Mouse (Mus musculus) MEL (cell line): Measurements from ENCODE around the gene Dennd1a. TPM values are rescaled to one million over a fixed set of nuclear protein-coding genes. Genes with fewer than 3 reads are reported as not detected.

Experiments
- DNase-seq: peaks from one replicate; pipeline ENCODE4 v3.0.0; 2011; ENCODE audit warnings: low read depth, low spot score
- H3K27ac ChIP-seq: 2 replicates; pipeline ENCODE4 v1.5.1; 2012; ENCODE audit warnings: low read depth, mild to moderate bottlenecking, control low read depth, low read length, moderate library complexity; ENCODE audit not compliant: control insufficient read depth
- H3K27me3 ChIP-seq, 2 experiments: fragments of 150-350 bp in 1 of 2; sonication (generic) in 1 of 2; 2 replicates each; pipeline ENCODE4 v1.6.1; 2012; ENCODE audit warnings: low read length in 2 of 2, mild to moderate bottlenecking in 2 of 2, improper control_type of control experiment in 1 of 2, moderate library complexity in 1 of 2; ENCODE audit not compliant: insufficient read depth in 2 of 2, control insufficient read depth in 1 of 2
- H3K36me3 ChIP-seq, 2 experiments: 2 replicates each; pipeline ENCODE4 v1.6.1; 2012 to 2014; ENCODE audit warnings: low read length in 2 of 2, improper control_type of control experiment in 1 of 2, inconsistent platforms in 1 of 2, mild to moderate bottlenecking in 1 of 2; ENCODE audit not compliant: insufficient read depth in 2 of 2, control insufficient read depth in 1 of 2
- H3K4me1 ChIP-seq, 2 experiments: fragments of 150-350 bp in 1 of 2; sonication (generic) in 1 of 2; 2 replicates each; pipeline ENCODE4 v1.6.1; 2012; ENCODE audit warnings: low read length in 2 of 2, improper control_type of control experiment in 1 of 2, mild to moderate bottlenecking in 1 of 2; ENCODE audit not compliant: insufficient read depth in 2 of 2, control insufficient read depth in 1 of 2
- H3K4me3 ChIP-seq, 2 experiments: fragments of 150-350 bp in 1 of 2; sonication (generic) in 1 of 2; 2 replicates each; pipeline ENCODE4 v1.5.1; 2012; ENCODE audit warnings: low read depth in 2 of 2, low read length in 2 of 2, mild to moderate bottlenecking in 2 of 2, moderate library complexity in 2 of 2, control low read depth in 1 of 2, improper control_type of control experiment in 1 of 2; ENCODE audit not compliant: control insufficient read depth in 1 of 2, insufficient read depth in 1 of 2
- H3K79me2 ChIP-seq: 2 replicates; pipeline ENCODE4 v1.6.1; 2012; ENCODE audit warnings: mild to moderate bottlenecking, low read length, moderate library complexity; ENCODE audit not compliant: control insufficient read depth, poor library complexity, insufficient read depth
- H3K9ac ChIP-seq: 2 replicates; pipeline ENCODE4 v1.6.1; 2012; ENCODE audit warnings: low read depth, mild to moderate bottlenecking, control low read depth, low read length, moderate library complexity; ENCODE audit not compliant: control insufficient read depth, poor library complexity, severe bottlenecking
- H3K9me3 ChIP-seq: fragments of 150-350 bp; sonication (generic); replicated peaks from 2 replicates; pipeline ENCODE4 v1.6.1; 2012; ENCODE audit warnings: mild to moderate bottlenecking, low read length, improper control_type of control experiment, moderate library complexity; ENCODE audit not compliant: insufficient read depth
- BHLHE40 ChIP-seq: IDR thresholded peaks from 2 replicates; pipeline ENCODE4 v1.6.1; 2012; ENCODE audit warnings: low read depth, mild to moderate bottlenecking, inconsistent platforms, low read length, improper control_type of control experiment, borderline replicate concordance
- CHD1 ChIP-seq: IDR thresholded peaks from 2 replicates; pipeline ENCODE4 v1.6.1; 2012; ENCODE audit warnings: low read depth, mild to moderate bottlenecking, inconsistent platforms, low read length, improper control_type of control experiment
- EP300 ChIP-seq, 2 experiments: IDR thresholded peaks; 2 replicates each; pipeline ENCODE4 v1.6.1; 2011; ENCODE audit warnings: improper control_type of control experiment in 2 of 2, low read length in 2 of 2, low read depth in 1 of 2, mild to moderate bottlenecking in 1 of 2
- ETS1 ChIP-seq: IDR thresholded peaks from 2 replicates; pipeline ENCODE4 v1.6.1; 2012; ENCODE audit warnings: low read depth, mild to moderate bottlenecking, inconsistent platforms, low read length, improper control_type of control experiment, moderate library complexity
- GATA1 ChIP-seq: IDR thresholded peaks from 2 replicates; pipeline ENCODE4 v1.6.1; 2011; ENCODE audit warnings: low read depth, low read length, improper control_type of control experiment
- HCFC1 ChIP-seq: IDR thresholded peaks from 2 replicates; pipeline ENCODE4 v1.6.1; 2012; ENCODE audit warnings: low read depth, mild to moderate bottlenecking, inconsistent platforms, low read length, improper control_type of control experiment, moderate library complexity
- JUND ChIP-seq: IDR thresholded peaks from 2 replicates; pipeline ENCODE4 v1.6.1; 2011; ENCODE audit warnings: low read depth, mild to moderate bottlenecking, improper control_type of control experiment, low read length
- MAFK ChIP-seq: IDR thresholded peaks from 2 replicates; pipeline ENCODE4 v1.6.1; 2011; ENCODE audit warnings: low read depth, mild to moderate bottlenecking, low read length, improper control_type of control experiment, borderline replicate concordance
- MAZ ChIP-seq: IDR thresholded peaks from 2 replicates; pipeline ENCODE4 v1.6.1; 2012; ENCODE audit warnings: low read depth, mild to moderate bottlenecking, inconsistent platforms, low read length, improper control_type of control experiment
- MEF2A ChIP-seq: IDR thresholded peaks from 2 replicates; pipeline ENCODE4 v1.6.1; 2014; ENCODE audit warnings: low read depth, mild to moderate bottlenecking, inconsistent platforms, low read length, improper control_type of control experiment; ENCODE audit not compliant: poor library complexity, insufficient replicate concordance, severe bottlenecking; ENCODE audit errors: extremely low read depth
- MXI1 ChIP-seq: IDR thresholded peaks from 2 replicates; pipeline ENCODE4 v1.6.1; 2011; ENCODE audit warnings: mild to moderate bottlenecking, low read depth, low read length, improper control_type of control experiment
- MYB ChIP-seq: IDR thresholded peaks from 2 replicates; pipeline ENCODE4 v1.6.1; 2011; ENCODE audit warnings: mild to moderate bottlenecking, low read depth, low read length, improper control_type of control experiment
- MYC ChIP-seq: IDR thresholded peaks from 2 replicates; pipeline ENCODE4 v1.6.1; 2011; ENCODE audit warnings: low read depth, mild to moderate bottlenecking, low read length, improper control_type of control experiment, moderate library complexity
- NRF1 ChIP-seq: IDR thresholded peaks from 2 replicates; pipeline ENCODE4 v1.6.1; 2014; ENCODE audit warnings: low read depth, mild to moderate bottlenecking, inconsistent platforms, low read length, improper control_type of control experiment, moderate library complexity; ENCODE audit not compliant: poor library complexity, insufficient read depth, severe bottlenecking
- POLR2A ChIP-seq, 2 experiments: IDR thresholded peaks; 2 replicates each; pipeline ENCODE4 v1.6.1; 2011 to 2012; ENCODE audit warnings: low read length in 2 of 2, mild to moderate bottlenecking in 2 of 2, control low read depth in 1 of 2, improper control_type of control experiment in 1 of 2, low read depth in 1 of 2, moderate library complexity in 1 of 2; ENCODE audit not compliant: control insufficient read depth in 1 of 2, insufficient read depth in 1 of 2, poor library complexity in 1 of 2
- POLR2AphosphoS2 ChIP-seq: IDR thresholded peaks from 2 replicates; pipeline ENCODE4 v1.6.1; 2011; ENCODE audit warnings: low read length, improper control_type of control experiment
- RCOR1 ChIP-seq: IDR thresholded peaks from 2 replicates; pipeline ENCODE4 v1.6.1; 2012; ENCODE audit warnings: low read depth, mild to moderate bottlenecking, inconsistent platforms, low read length, improper control_type of control experiment
- SIN3A ChIP-seq: IDR thresholded peaks from 2 replicates; pipeline ENCODE4 v1.6.1; 2012; ENCODE audit warnings: low read length, improper control_type of control experiment, inconsistent platforms
- SMC3 ChIP-seq: IDR thresholded peaks from 2 replicates; pipeline ENCODE4 v1.6.1; 2011; ENCODE audit warnings: low read depth, low read length, improper control_type of control experiment
- TAL1 ChIP-seq: IDR thresholded peaks from 2 replicates; pipeline ENCODE4 v1.6.1; 2012; ENCODE audit warnings: mild to moderate bottlenecking, inconsistent platforms, low read length, moderate library complexity, mixed read lengths
- TBP ChIP-seq: IDR thresholded peaks from 2 replicates; pipeline ENCODE4 v1.8.0; 2011; ENCODE audit warnings: low read depth, low read length, improper control_type of control experiment
- TCF12 ChIP-seq: IDR thresholded peaks from 2 replicates; pipeline ENCODE4 v1.6.1; 2014; ENCODE audit warnings: low read depth, mild to moderate bottlenecking, inconsistent platforms, low read length, improper control_type of control experiment, moderate library complexity
- USF1 ChIP-seq: IDR thresholded peaks from 2 replicates; pipeline ENCODE4 v1.6.1; 2014; ENCODE audit warnings: low read depth, mild to moderate bottlenecking, inconsistent platforms, low read length, improper control_type of control experiment, moderate library complexity
- USF2 ChIP-seq, 2 experiments: IDR thresholded peaks; 2 replicates each; pipeline ENCODE4 v1.6.1; 2011 to 2012; ENCODE audit warnings: improper control_type of control experiment in 2 of 2, low read length in 2 of 2, borderline replicate concordance in 1 of 2, inconsistent platforms in 1 of 2, low read depth in 1 of 2, mild to moderate bottlenecking in 1 of 2; ENCODE audit not compliant: insufficient read depth in 1 of 2
- ZC3H11A ChIP-seq: IDR thresholded peaks from 2 replicates; pipeline ENCODE4 v1.6.1; 2012; ENCODE audit warnings: low read depth, mild to moderate bottlenecking, inconsistent platforms, low read length, improper control_type of control experiment
- ZMIZ1 ChIP-seq: IDR thresholded peaks from 2 replicates; pipeline ENCODE4 v1.6.1; 2012; ENCODE audit warnings: low read depth, mild to moderate bottlenecking, inconsistent platforms, low read length, improper control_type of control experiment, moderate library complexity
- ZNF384 ChIP-seq: IDR thresholded peaks from 2 replicates; pipeline ENCODE4 v1.6.1; 2012; ENCODE audit warnings: low read depth, mild to moderate bottlenecking, inconsistent platforms, low read length, improper control_type of control experiment
- polyA plus RNA-seq, 2 experiments: library from polyadenylated mRNA; stranded (reverse) in 1 of 2; unstranded in 1 of 2; fragments of >175 nt in 1 of 2; fragments of >200 nt in 1 of 2; gene quantifications; 2 replicates each; pipeline versions ENCODE4 v1.2.1 to v1.2.4; 2012; ENCODE audit warnings: low replicate concordance in 2 of 2, low read depth in 1 of 2; ENCODE audit not compliant: insufficient read length in 2 of 2, insufficient read depth in 1 of 2, missing spikeins in 1 of 2
- total RNA-seq: library from RNA; depleted of rRNA; stranded (reverse); fragments of 300-350 nt; gene quantifications from 2 replicates; pipeline ENCODE4 v1.2.3, GENCODE M21; 2012

Dennd1a gene
- total and polyA plus RNA-seq, 3 experiments = 5.0 to 21.8 TPM; not detected in 1

GRCm38 (mm10) chr2:38133036-38133825 lies 154.0 kb downstream of the Dennd1a start:
- Histone ChIP-seq H3K27ac (peak overlapping the region; percentile 62), H3K9ac (no peak overlapping the region), H3K36me3 (peaks cover 0 to 52% of the 10 kb centered on the region in 2 experiments; a peak in 2 of 4 replicates), H3K79me2 (no peaks in the 10 kb centered on the region), H3K4me1 (peaks cover 30 to 39% of the 10 kb centered on the region in 2 experiments), H3K4me3 (no peak overlapping the region), H3K27me3 (no peaks in the 10 kb centered on the region), H3K9me3 (no peaks in the 10 kb centered on the region)
- TF ChIP-seq CHD1 (0 out of 2 replicates have a peak, but pooled peaks have one; percentile 33), JUND (no peak), GATA1 (peak; percentile 13; the same call in 1 of the 2 replicates)
- DNase-seq = peak; percentile 58

GRCm38 (mm10) chr2:38132233-38132822 lies 154.9 kb downstream of the Dennd1a start:
- DNase-seq = peak; percentile 80
- Histone ChIP-seq H3K36me3 (peaks cover 0 to 57% of the 10 kb centered on the region in 2 experiments; a peak in 2 of 4 replicates), H3K79me2 (no peaks in the 10 kb centered on the region), H3K4me1 (peaks cover 33 to 48% of the 10 kb centered on the region in 2 experiments), H3K4me3 (no peak overlapping the region), H3K9me3 (no peaks in the 10 kb centered on the region), H3K9ac (no peak overlapping the region; the same call in 1 of the 2 replicates), H3K27ac (peak overlapping the region; percentile 89), H3K27me3 (no peaks in the 10 kb centered on the region)
- TF ChIP-seq SMC3 = no peak
- TF ChIP-seq ZC3H11A = peak; percentile 15; the same call in 1 of the 2 replicates
- peak; percentile 26; the same call in 1 of the 2 replicates for TF ChIP-seq BHLHE40
- TF ChIP-seq RCOR1 = peak; percentile 91
- TF ChIP-seq MXI1 = peak; percentile 66
- no peak for TF ChIP-seq POLR2AphosphoS2
- TF ChIP-seq MYB = peak; percentile 78
- TF ChIP-seq GATA1 = peak; percentile 97
- peak; percentile 95 to 96 for TF ChIP-seq EP300 (IDR thresholded peaks at IDR 0.05; ENCODE audit: low read depth in 1 of 2, low read length in 2 of 2)
- TF ChIP-seq TAL1 = peak; percentile 74
- no peak for TF ChIP-seq NRF1
- no peak; the same call in 1 of the 2 replicates for TF ChIP-seq CHD1
- no peak for TF ChIP-seq USF2 (IDR thresholded peaks at IDR 0.05; ENCODE audit: borderline replicate concordance in 1 of 2, insufficient read depth in 1 of 2, low read depth in 1 of 2, low read length in 2 of 2)
- TF ChIP-seq TBP = peak; percentile 56; the same call in 1 of the 2 replicates
- no peak for TF ChIP-seq MEF2A
- TF ChIP-seq ZMIZ1 = 0 out of 2 replicates have a peak, but pooled peaks have one; percentile 64
- TF ChIP-seq MYC = peak; percentile 30; the same call in 1 of the 2 replicates
- TF ChIP-seq MAZ = peak; percentile 80; the same call in 1 of the 2 replicates
- TF ChIP-seq HCFC1 = peak; percentile 52; the same call in 1 of the 2 replicates
- TF ChIP-seq POLR2A (IDR thresholded peaks at IDR 0.05; ENCODE audit: control insufficient read depth in 1 of 2, insufficient read depth in 1 of 2, low read depth in 1 of 2, low read length in 2 of 2, poor library complexity in 1 of 2) = 0 out of 4 replicates have a peak, but pooled peaks of 1 of the 2 experiments have one; percentile 18
- TF ChIP-seq USF1 = no peak
- TF ChIP-seq MAFK = peak; percentile 75
- TF ChIP-seq ETS1 = peak; percentile 92
- peak; percentile 70 for TF ChIP-seq ZNF384
- TF ChIP-seq TCF12 = peak; percentile 94
- peak; percentile 81 for TF ChIP-seq SIN3A
- TF ChIP-seq JUND = peak; percentile 73
